Mouse (Mus musculus): ENCODE data around the gene Atxn7l2.

Gene Atxn7l2

GRCm38 (mm10) chr3:108204470-108204869 is 6.3 kb downstream of the Atxn7l2 start:
- no peak for DNase-seq

DNA sequence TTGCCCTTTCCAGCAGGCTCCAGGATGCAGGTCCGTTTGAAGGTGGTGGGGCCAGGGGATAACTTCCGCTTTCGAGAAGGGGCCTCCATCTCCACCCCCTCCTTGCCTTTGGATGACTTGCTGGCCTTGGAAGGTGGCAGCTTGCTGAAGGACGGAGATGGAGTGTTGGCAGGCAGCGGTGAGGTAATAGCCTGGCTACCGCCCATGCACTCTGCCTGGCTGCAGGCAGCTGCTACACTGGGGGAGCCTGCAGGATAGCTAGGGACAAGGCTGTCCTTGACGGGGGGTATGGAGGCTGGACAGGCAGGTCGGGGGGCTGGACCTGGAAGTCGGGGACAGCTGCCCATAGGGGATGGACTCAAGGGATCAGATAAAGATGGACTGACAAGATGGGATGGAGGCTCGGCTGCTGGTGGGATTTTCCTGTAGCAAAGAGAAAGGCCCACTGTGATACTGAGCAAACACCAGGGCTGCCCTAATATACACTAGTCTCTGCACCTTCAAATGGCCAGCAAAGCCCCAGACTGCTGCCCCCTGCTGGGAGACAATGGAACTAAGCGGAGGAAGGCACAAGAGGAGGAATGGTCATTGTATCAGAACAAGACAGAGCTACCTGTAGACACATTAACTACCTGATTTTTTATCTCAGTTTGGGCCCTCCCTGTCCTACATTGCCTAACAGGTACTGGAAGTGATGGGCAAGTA is 7.0 kb downstream of the Atxn7l2 start:
- DNase-seq = peak; percentile 77 to 93

DNA sequence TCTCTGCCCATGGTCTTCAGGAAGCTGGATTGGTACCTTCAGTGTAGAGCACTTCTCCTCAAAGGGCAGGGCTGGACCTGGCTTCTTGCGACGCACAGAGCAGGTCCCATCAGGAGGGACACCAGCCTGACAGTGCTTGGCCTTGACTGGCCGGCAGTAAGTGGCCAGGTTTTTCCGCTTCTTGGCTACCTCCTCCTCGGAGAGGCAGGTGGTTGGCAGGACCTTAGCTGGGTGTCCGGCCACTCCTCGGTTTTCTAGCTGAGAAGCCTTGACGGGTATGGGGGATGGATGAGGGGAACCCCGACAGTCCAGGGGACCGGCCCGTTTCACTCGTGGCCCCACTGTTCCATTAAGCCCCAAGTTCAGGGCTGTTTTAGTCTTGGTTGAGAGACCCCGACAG is 7.5 kb downstream of the Atxn7l2 start:
- DNase-seq = no peak

GRCm38 (mm10) chr3:108202506-108202905 is 8.2 kb downstream of the Atxn7l2 start:
- DNase-seq = no peak

DNA sequence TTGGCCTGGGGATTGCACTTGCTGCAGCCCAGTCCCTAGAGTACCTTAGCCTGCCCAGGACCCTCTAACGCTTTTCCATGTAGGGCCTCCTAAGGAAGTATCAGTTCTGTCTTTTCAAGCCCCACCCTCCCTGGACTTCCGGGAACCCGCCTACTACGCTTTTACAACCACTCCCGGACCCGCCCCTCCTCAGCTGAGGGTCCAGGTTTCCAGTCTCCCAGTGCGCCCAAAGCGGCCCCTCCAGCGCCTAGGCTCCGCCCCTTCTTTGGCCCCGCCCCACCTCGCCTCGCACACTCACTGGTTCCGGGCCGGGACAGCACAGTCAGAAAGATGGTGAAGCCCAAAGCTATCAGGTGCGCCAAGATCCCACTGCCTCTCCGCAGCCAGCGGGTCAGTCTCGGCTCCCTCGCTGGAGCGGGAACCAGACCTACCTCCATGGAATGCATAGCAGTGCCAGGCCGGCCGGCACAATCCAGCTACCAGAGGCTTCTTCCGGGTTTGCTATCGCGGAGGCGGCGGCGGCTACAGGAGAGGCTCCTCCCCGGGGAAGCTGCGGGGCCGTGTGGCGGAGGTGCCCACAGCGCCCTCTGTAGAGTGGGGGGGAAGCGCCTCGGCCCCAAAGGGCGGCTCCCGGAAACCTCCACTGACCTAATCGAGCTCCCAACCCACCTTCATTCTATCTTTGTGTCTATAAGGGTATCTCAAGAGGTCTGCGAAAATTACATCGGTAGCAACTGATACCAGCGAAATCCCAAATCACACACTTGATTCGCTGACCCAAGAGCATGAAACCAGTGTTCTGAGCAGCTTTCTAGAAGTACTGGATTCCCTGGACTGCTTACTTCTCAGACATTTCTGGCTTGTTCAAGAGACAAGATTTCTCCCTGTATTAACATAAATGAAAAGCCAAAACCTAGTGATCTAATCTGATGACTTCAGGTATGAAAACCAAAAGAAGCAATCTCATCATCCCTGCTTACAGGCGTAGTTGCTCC is 10.1 kb downstream of the Atxn7l2 start, which contains the start of gene Cyb561d1:
Gene Cyb561d1 (minus strand): TSS at position 884 of the 995 bp plus-strand sequence.
- DNase-seq = peak; percentile 96 to 98

GRCm38 (mm10) chr3:108199231-108199630 is 11.5 kb downstream of the Atxn7l2 start:
- DNase-seq = no peak

DNA sequence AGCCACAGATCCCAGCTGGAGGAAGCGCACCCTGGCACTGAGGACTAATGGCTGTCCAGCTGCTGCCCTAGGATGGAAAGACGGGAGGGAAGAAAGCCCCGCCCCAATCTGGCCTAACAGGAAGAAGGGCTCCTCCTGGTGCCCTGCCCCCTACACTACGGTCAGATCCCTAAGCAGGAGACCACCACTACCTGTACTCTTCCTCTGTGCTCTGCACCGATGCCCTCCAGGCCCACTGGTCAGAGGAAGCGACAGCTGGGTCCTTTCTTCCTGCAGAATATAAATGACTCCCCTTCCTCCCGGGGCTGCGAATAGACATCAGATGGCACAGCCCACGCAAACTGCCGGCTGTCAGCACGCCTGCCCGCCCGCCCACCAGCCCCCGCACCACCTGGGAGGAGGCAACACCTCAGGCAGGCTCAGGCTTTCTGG is 13.7 kb downstream of the Atxn7l2 start:
- peak in 1 of 2 experiments; percentile 49 for DNase-seq

DNA sequence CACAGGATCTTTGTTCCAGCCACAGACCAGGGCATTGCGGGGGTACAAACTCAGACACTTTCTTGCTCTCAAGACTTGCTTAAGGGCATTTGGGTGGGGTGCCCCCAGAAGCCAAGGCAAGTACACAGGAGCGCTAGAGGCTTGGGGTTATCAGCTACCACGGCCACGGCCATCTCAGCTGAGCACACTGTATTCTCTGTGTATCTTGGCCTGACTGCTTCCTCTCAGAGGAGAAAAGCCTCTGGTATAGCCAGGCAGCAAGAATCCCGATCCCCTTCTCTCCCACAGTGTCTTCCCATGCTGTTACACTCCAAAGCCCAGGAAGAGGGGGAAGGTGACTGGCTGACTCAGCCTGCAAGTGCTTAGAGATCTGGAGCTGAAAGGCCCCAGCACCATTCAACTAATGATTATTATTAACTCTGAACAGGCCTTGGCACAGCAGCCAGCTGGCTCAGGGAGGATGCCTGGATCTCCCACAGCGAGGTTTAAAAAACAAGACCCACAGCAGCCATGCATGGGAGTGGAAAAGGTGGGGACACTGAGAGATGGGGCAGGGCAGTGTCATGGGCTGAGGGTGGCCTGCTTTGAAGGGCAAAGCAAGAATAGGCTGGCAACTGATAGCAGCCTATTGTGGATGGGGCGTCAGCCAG is 14.7 kb downstream of the Atxn7l2 start:
- DNase-seq = no peak

DNA sequence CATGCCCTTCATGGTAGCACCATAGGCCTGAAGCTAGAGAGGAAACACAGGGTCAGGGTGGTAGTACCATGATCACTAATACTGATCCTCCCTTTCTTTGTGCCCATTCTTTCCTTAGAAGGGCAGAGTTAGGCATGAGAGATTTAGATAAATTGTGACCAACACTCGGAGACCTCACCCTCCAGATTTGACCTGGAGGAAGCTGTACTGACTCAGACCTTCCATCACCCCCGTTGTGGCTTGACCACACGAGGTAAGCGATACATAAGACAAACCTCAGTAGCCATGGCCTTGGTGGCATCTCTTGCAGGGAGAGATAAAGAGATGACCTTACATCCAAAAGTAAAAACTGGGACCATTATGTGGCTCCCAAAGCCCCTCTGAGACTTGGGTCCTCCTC is 15.4 kb downstream of the Atxn7l2 start:
- DNase-seq = no peak

GRCm38 (mm10) chr3:108193686-108194085 is 17.0 kb downstream of the Atxn7l2 start:
- no peak for DNase-seq

GRCm38 (mm10) chr3:108189897-108190296 is 20.8 kb downstream of the Atxn7l2 start:
- DNase-seq = no peak

DNA sequence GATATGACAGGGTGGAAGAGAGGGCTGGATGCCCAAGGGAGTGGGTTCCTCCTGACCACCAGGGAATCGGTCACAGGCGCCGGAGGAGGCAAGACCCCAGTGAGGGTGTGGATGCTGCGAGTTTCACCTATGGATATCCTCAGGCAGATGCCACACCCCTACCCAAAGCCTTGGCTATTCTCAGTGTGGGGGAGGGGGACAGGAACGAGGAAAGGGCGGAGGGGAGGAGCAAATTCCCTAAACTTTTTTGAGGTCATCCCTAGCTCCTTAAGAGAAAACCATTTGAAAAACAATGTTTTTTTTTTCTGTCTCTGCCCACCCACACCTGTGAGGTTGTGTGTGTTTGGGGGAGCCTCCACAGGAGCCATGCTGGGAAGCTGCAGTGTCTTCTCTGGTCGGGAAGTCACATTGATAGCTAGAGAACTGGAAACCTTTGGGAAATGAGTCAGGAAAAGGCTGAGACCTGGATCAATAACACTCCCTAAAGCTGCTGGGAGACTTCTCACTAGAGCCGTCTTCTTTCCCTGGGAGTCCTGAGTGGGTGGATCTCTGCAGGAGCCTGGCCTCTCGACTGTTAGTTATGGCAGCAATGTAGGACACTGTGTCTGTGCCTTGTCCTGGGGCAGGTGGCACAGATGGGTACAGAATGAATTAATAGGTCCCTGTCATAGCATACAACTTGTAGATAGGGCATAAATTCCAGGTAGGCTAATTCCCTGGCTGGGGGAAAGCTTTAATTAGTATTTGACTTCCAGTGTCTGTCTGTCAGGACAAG is 21.8 kb downstream of the Atxn7l2 start:
- no peak for DNase-seq

- DNase-seq = no peak
Observed at GRCm38 (mm10) chr3:108187111-108187795, 23.5 kb downstream of the Atxn7l2 start.

- peak; percentile 40 to 81 for DNase-seq
Observed at GRCm38 (mm10) chr3:108186098-108187047, 24.4 kb downstream of the Atxn7l2 start, which contains the start of gene Amigo1. Gene Amigo1 (plus strand): TSS chr3:108186335.

DNA sequence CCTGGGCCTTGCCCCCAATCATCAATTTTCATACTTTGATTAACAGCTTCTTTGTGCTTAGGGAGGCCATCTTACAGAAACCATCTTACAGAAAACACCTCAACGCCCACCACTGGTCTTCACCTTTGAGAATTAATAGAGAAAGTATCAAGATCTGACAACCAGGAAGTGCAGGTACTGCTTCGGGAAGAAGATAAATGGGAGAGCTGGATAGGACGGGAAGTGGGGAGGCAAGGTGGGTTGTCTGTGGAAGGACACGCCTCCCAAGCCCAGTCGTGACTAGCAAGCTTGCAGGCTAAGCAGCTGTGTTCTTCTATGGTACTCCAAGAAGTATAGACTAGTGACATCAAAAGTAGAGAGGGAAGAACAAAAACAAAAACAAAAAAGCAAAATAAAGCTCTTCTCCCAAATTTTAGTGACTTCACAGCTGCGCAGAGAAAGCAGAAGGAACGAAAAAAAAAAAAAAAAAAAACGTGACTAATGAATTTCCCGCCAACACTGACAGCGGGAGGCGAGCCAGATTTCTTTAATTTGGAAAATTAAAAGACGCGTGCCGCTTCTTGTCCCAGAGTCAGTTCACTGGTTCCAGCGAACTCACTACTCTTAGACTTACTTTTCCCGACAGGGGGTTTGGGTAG is 25.2 kb downstream of the Atxn7l2 start:
- peak; percentile 25 to 37 for DNase-seq

DNA sequence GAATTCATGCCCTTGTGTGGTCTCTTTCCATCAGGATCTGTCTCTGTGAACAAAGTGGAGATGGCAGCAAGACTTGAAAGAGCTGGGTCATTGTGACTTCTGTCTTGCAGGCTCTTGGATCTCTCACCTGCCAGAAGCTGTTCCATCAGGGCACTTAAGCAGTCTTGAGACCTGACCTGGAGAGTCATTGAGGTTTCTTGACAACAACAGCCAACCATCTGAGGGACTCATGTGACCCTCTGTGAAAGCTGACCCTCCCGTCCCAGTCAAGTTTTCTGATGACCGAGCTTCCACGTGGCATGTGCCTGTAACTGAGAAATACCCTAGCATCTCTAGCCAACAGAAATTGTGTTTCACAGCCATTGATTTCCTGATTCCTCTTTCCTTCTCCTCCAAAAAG is 26.0 kb downstream of the Atxn7l2 start:
- no peak for DNase-seq

DNA sequence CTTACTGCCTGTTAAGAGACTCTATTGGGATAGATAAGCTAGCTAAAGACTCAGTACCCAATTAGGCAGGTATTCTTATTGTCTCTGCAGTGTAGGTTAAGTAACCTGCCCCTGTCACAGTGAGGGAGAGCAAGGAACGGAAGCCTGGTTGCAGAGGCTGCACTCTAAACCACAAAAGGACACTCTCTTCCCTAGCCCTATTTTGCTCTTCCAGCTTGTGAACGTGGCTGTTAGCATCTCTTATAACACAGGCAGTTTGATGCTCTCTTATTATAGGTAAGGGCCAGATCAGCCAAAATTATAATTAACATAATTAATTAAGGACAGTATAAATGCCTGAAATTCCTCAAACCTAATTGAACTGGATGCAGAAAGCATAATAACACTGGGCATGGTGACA is 30.2 kb downstream of the Atxn7l2 start:
- no peak for DNase-seq

DNA sequence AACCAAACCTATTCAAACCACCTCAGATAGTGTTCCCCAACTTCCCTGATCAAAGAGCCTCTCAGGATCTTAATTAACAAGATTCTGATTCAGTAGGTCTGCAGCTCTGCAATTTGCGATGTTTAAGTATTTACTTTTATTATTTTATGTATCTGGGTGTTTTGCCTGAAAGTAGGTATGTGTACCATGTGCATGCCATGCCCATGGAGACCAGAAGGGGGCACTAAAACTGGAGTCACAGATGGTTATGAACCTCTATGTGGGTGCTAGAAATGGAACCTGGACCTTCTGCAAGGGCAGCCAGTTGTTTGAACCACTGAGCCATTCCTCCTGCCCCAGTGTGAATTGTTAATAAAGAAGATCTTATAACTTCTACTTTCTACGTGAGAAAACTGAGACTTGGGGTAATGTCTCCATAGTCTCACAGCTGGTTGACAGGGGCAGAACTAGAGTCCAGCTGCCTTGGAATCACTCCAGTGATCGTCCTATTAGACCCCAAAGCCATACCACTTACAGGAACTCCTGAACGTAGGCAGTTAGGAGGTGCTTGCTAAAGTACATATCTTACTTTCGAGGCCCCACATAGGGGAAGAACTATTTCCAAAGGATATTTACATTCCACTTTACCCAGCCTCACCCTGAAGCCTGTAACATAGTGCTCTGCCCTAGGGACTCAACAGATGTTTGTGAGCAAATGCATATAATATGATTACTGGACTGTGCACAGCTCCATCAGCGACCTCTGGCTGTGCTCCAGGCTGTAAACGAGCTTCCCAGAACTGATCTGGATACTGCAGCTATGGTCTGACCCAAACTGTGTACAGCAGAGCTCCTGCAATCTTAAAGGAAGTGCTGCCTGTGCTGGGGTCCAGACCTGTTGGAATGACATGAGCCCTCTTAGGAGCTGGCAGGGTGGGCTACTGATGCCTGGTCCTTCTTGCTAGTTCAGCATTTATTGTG is 31.7 kb downstream of the Atxn7l2 start:
- DNase-seq = no peak
